Mouse (Mus musculus) urinary bladder, postnatal 25 days (tissue): ENCODE data around the gene Gm17409.

Source experiments
- DNase-seq: peaks from one replicate; pipeline ENCODE4 v3.0.0; 2022; ENCODE audit warnings: low spot score

The Gm17409 gene

DNA sequence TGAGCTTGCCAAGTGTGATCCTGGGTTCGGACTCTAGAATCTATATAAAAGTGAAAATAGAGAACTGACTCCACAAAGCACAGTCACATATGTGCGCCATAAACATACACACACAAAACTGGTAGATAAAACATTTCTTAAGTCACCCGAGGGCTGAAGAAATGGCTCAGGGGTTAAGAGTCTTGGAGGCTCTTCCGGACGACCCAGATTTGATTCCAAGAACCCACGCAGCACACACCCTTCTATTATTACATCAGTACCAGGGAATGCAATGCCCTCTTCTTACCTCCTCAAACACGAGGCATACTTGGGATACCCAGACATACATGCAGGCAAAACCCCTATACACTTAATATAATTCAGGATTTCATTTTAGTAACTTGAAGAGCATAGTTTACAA lies at the start of gene Gm17409:
Gene Gm17409 (plus strand): TSS at position 301 of the 400 bp plus-strand sequence.
- no peak for DNase-seq

DNA sequence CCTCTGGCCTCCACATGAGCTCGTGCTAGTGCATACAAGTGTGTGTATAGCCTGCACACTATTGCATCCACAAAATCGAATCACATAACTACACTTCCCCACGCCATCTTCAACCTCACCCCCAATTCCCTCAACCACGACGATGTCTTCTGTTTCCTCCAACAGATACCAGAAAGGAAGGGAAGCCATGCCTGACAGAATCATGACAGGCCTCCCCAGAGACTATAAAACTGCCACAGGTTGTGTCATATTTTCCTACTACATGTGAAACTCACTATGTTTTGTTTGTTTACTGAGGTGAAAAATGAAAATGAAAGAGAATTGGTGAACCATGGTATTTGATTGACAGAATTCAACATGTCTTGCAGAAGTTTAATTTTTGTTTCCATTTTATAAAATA lies 46.6 kb upstream of the Gm17409 start:
- no peak for DNase-seq

DNA sequence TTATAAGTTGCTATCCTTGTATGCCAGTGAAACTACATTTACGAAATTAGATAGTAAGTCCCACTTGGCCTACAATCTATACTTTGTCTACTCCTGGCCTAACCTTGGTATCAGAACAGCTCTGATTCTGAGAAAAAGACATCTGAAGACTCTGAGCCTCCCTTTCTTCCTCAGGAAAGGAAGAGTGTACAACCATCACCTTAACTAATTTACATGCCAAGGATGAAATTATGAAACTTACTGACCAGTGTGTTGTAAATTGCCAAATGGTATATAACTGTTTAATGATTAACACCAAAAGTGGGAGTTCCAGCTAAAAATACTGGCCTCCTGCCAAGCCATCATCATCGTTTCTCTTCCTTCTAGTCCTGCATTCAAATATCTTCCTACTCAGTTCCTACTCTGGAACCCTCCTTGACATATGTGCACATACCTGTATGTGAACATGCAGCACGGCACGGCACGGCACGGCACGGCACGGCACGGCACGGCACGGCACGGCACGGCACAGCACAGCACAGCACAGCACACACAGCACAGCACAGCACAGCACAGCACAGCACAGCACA lies 44.4 kb upstream of the Gm17409 start:
- DNase-seq: no peak

DNA sequence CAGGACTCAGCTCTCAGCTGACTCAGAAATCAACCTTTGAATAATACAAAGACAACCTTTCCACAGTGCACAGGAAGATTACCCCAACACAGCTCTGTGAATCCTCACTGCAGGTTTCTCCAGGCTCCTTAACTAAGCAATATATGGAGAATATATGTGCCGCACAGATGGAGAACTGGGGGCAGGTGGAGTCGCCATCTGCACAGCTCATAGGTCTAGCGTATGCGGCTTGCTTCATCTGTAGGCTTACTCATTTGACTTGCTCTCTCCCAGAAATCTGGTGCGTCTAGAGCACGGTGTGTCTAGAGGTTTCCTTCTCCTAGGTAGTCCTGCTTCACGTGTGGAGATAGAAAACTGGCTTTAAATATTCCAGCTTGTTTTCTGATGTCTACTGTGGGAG lies 37.7 kb upstream of the Gm17409 start:
- DNase-seq: no peak

- no peak for DNase-seq
Observed at GRCm38 (mm10) chr2:58433317-58433716, 36.6 kb upstream of the Gm17409 start.

DNA sequence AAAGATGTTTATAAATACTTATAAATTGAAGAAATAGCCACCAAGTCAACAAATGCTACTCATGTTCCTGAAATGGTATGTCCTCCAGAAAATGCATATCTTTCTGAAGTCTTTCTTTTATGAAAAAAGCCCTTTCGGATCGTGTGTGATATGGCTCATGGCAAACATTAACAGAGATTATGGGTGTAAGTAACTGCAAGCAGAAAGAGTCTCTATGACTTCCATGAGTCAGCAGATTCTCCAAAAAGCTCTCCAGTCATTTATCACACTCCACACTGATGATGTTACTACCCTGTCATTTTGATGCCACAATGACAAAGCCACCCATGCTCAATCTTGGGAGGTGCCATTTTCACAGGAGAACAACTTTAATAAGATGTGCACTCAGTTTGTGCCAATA lies 35.5 kb upstream of the Gm17409 start:
- no peak for DNase-seq

DNA sequence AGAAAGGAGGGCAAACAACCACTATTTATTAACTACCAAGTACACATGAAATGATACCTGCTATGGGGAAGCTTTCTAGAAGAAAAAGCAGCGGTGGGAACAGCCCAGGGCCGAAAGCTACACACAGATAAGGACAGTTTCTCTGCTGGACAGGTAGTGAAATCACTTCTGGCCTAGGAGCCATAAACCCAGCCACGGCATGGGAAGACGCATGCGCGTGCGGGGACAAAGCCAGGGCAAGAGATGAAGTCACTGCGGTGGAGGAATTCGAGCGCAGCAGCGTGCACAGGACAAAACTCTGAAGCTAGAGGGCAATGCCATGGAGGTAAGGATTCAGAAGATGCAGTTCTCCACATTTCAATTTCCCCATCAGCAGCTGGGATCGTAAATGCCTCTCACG lies 34.4 kb upstream of the Gm17409 start:
- no peak for DNase-seq

GRCm38 (mm10) chr2:58436911-58437310 lies 33.0 kb upstream of the Gm17409 start:
- no peak for DNase-seq

DNA sequence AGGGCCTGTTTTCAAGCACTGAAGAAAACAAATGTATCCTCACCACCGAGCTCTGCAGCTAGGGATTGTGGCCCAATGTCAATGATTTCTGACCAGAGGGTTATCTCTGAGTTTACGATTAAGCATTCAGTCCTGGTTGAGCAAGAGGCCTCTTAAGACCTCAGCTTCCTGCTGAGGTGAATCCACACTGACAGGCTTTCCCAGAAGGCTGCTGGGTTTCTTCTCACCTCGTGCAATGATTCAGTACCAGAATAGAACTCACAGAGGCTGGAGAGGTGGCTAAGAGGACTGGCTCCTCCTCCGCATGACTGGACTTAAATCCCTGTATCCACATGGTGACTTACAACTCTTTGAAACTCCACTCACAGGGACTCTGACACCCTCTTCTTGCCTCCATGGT lies 26.8 kb upstream of the Gm17409 start:
- DNase-seq: no peak

DNA sequence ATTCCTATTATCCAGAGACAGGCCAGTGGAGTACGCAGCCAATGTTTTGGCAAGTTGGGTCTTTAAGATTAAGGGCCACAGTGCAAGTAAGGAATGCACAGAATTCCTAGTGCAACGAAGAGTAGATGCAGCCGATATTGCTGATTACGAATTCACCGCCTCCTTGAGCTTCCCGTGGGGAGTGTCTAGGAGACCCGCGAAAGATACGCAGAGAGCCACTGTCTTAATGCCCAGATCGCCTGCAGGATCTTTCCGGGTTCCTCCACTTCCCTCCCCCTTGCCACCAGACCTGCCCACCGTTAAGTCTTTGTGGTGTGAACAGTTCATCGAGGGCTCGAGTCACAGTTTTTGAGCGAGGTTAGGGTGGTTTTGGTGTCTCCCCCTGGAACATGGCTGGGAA lies 22.9 kb upstream of the Gm17409 start:
- no peak for DNase-seq

- DNase-seq: no peak
Observed at GRCm38 (mm10) chr2:58454095-58454865, 15.6 kb upstream of the Gm17409 start.

DNA sequence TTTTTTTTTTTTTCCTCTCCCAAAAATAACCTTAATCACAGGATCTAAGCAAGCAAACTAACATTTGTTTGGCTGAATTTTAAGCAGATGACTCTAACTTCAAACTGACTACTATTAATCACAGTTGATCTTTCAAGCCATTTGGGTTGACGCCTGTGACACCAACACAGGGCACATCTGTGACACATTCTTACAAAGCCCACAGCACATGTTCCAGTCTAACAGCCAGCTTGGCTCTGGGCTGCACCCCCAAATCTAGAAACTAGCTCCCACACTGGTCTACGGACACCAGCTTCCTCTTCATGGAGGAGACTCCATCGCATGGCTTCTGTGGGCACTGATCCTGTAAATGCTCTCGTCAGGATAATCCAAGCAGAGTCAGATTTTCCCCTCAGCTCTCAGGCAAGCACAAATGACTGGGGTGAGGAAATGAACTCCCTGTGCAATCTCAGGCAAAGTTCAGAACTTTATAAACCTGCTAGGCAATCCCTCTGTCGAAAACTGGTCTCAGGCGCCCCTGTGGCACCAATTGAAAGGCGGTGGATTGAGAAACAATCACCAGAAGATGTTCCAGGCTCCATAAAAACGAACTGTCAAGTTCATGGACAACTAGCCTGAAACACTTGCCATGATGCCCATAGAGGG lies 13.0 kb upstream of the Gm17409 start:
- DNase-seq: no peak

DNA sequence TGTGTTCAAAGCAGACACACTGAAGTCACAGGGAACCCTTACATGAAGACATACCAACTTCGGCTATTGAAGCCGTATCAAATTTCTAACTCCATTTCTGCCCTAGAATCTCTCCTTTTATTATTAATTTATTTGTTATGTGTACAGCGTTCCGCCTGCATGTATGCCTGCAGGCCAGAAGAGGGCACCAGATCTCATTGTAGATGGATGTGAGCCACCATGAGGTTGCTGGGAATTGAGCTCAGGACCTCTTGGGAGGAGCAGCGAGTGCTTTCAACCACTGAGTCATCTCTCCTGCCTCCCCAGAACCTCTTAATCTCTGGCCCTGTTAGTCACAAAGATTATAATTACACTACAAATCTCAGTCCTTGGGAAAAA lies 12.4 kb upstream of the Gm17409 start:
- DNase-seq: no peak

GRCm38 (mm10) chr2:58458820-58459371 lies 11.0 kb upstream of the Gm17409 start:
- DNase-seq: peak; percentile 28

DNA sequence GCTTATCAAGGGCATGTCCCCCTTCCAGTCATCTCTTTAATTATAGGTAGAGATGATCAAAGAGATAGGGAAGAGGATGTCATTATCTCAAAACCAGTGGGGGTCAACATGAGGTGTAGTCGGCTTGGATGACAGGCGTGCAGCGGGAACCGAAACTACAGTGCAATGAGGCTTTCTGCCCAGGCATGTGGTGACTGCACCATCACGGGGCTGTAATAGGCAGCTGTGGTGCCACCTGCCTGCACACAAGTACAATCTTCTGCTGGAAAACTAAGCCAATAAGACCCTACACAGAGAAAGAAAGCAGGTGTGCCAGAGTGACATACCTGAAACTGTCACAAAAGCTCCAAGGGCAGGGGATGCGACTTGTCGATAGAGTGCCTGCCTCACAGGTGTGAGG lies 374 bp downstream of the Gm17409 start:
- no peak for DNase-seq

- DNase-seq: no peak
Observed at GRCm38 (mm10) chr2:58475578-58475977, 5.7 kb downstream of the Gm17409 start.

DNA sequence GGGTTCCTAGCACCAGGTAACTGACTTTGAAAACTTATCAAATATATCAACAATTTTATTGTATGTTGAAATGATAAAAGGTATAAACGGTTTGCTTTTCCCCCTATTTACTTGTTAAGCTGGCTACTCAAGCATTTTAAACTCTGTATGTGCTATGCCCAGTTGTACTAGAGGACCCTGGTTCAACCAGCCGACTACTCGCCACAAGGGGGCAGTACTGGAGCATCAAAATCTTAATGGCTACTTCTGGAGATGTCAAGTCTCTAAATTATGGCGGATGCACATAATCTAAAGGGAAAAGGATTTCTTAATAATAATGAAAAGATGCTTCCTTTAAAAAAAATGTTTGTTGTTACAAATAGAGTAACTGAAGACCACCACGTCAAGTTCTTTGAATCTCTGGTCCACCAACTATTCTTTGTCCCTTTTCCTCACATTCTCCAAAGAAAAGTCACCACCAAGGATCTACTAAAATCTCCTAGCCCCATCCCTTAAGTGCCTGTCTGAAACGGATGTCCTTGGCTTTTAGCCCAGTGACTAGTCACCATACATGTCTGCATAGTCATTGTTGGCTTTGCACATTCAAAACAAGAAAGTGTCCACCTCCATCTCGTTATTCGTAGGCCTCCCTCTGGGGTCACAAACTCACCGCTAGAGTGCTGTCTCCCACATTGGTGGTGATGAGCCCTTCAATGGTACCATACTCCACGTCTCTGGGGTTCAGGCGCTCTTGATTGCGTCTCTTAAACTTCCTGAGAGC lies 7.2 kb downstream of the Gm17409 start:
- peak; percentile 86 for DNase-seq

DNA sequence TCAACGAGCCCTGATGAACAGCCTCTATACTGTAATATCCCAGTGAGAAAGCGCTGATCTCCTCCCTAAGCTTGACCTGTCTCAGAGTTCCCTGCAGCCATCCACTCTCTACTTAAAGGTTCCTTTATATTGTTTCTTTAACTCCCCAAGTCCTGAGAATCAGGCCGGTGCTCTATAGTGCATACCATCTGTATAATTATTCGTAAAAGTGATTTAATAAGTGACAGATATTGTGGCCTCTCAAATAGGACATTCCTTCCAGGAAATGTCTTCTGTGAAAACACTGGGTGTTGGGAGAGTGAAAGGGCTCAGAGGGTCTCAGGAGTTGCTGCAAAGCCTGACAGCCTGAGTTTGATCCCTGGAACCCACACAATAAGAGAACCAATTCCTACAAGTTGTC lies 8.2 kb downstream of the Gm17409 start:
- no peak for DNase-seq

DNA sequence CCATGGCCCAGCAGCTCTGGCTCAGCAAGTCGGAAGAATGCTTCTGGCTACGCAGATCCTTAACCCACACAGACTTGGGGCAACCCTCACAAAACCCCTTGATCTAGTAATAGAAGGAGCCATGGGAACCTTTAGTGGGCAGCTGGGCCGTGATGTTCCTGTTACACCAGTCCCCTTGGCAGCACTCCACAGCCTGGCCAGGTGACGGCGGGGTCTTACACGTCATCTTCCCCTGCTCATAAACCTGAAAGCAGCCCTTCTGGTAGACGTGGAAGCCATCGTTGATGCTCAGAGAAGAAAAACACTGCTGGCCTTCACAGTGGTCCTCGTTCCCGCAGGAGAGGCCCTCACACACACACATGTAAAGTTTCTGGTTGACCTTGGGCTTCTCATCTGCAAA lies 9.6 kb downstream of the Gm17409 start:
- no peak for DNase-seq

- no peak for DNase-seq
Observed at GRCm38 (mm10) chr2:58480764-58481163, 10.8 kb downstream of the Gm17409 start.

DNA sequence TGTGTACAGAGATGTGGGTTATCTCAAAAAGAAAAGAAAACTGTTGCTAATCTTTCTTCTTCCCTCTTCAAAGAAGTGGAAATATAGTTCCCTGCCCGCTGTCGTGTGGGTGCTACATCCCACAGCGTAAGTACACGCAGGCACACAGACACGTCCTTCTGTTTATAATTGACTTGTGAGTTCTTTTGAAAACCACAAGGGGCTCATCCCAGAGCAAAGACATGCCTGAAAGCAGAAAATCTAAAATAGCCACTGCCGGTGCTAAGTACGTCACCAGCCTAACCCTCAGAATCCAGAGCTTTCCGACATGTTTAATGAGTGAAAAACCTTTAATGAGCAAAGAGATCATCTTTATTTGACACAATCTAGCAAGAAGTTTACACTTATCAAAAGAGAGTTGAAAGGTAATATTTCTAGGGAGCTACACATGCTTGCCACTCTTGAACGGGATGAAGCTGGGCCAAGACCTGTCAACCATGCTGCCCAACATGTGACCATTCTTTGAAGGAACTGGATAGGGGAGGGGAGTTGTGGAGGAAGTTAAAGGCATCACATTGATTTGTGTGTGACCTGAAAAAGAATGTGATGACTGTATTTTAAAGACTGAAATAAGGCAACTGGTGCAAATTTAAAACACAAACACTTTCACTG lies 11.7 kb downstream of the Gm17409 start:
- no peak for DNase-seq
